Mouse (Mus musculus): ENCODE data around the gene Slc1a7. TPM values are rescaled to one million over a fixed set of nuclear protein-coding genes. Genes with fewer than 3 reads are reported as not detected.

The Slc1a7 gene
- polyA plus RNA-seq, 1 experiment from 2014 or later: 0.15 TPM

GRCm38 (mm10) chr4:107962044-107962732 lies 5.9 kb upstream of the Slc1a7 start:
- Histone ChIP-seq H3K4me1 (ENCODE audit: control insufficient read depth, insufficient read depth, low read length) (0 out of 2 replicates have a peak, but pooled peaks cover 2% of the 10 kb centered on the region), H3K9me3 (ENCODE audit: control insufficient read depth, low read length) (no peaks in the 10 kb centered on the region), H3K27ac (ENCODE audit: low read length) (no peak overlapping the region), H3K9ac (ENCODE audit: low read depth, low read length) (no peak overlapping the region), H3K36me3 (ENCODE audit: control insufficient read depth, insufficient read depth, low read length) (no peaks in the 10 kb centered on the region), H3K4me2 (ENCODE audit: low read depth, low read length) (no peak overlapping the region), H3K4me3 (ENCODE audit: low read length) (no peak overlapping the region), H3K27me3 (replicated peaks; ENCODE audit: control insufficient read depth, insufficient read depth, low read length) (no peaks in the 10 kb centered on the region)
- peak; percentile 48; the same call in 1 of the 2 replicates for ATAC-seq
- 60% methylated on average over 11 of the region's 11 CpGs for WGBS

- H3K27ac ChIP-seq (ENCODE audit: low read length): no peak overlapping the region
- H3K9ac ChIP-seq (ENCODE audit: low read depth, low read length): no peak overlapping the region
These were observed 5.3 kb upstream of the Slc1a7 start for GRCm38 (mm10) chr4:107962792-107963191.

DNA sequence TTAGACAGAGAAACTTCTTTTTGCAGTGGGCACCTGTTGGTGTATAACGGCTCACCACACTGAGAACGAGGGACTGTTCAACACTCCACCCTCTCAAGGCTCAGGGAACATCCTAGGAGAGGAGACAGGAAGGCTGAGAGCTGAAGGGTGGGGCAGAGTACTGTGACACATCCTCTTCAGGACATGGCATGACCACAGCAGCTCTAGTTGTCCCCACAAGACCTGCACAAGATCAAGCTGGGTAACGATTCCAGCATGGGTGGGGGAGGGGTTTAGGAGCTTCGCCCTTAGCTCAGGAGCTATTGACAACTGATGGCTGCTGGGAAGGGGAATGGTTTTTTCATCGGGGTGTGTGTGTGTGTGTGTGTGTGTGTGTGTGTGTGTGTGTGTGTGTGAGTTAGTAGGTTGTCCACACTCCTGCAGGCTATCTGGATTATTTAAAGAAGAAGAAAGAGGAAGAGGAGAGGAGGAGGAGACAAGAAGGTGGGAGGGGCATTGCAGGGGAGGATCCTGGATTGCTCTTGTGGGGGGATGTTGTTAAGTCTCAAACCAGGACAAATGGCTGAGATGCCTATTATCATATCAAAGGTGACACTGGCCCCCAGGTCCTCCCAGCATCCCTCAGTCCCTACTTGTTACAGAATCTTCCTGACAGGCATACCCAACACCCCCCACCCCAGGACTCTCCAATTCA lies 1.6 kb upstream of the Slc1a7 start:
- Histone ChIP-seq H3K4me3 (ENCODE audit: low read length) (no peak overlapping the region), H3K9me3 (ENCODE audit: control insufficient read depth, low read length) (no peaks in the 10 kb centered on the region), H3K27ac (ENCODE audit: low read length) (no peak overlapping the region), H3K9ac (ENCODE audit: low read depth, low read length) (no peak overlapping the region), H3K27me3 (replicated peaks; ENCODE audit: control insufficient read depth, insufficient read depth, low read length) (no peaks in the 10 kb centered on the region), H3K4me1 (ENCODE audit: control insufficient read depth, insufficient read depth, low read length) (0 out of 2 replicates have a peak, but pooled peaks cover 2% of the 10 kb centered on the region), H3K36me3 (ENCODE audit: control insufficient read depth, insufficient read depth, low read length) (no peaks in the 10 kb centered on the region), H3K4me2 (ENCODE audit: low read depth, low read length) (no peak overlapping the region)
- no peak for ATAC-seq
- 55% methylated on average over 5 of the region's 5 CpGs for WGBS

More at GRCm38 (mm10) chr4:107962792-107963191, 5.3 kb upstream of the Slc1a7 start:
- ATAC-seq: no peak
- no peak overlapping the region for H3K4me3 ChIP-seq (ENCODE audit: low read length)
- H3K9me3 ChIP-seq (ENCODE audit: control insufficient read depth, low read length): no peaks in the 10 kb centered on the region
- no peaks in the 10 kb centered on the region for H3K36me3 ChIP-seq (ENCODE audit: control insufficient read depth, insufficient read depth, low read length)
- 90% methylated on average over 2 of the region's 2 CpGs for WGBS
- 0 out of 2 replicates have a peak, but pooled peaks cover 2% of the 10 kb centered on the region for H3K4me1 ChIP-seq (ENCODE audit: control insufficient read depth, insufficient read depth, low read length)
- no peaks in the 10 kb centered on the region for H3K27me3 ChIP-seq (replicated peaks; ENCODE audit: control insufficient read depth, insufficient read depth, low read length)
- no peak overlapping the region for H3K4me2 ChIP-seq (ENCODE audit: low read depth, low read length)

DNA sequence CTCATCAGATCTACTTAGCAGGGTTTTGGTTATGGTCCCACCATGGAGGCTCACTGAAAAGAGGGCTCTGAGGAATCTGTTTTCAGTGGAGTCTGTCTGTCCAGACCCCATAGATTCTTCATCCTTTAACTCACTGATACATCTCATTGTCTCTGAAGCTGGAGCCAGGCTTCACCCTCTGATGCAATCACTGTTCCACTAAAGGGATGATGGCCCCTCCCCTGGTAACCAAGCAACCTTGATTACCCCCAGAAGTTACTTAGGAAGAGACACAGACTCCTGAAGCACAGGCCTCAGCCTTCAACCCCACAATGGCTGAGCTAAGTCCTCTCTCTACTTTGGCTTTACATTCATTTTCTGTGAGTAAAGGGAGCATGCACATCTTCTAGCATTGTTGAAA lies 1.6 kb downstream of the Slc1a7 start:
- H3K27ac ChIP-seq (ENCODE audit: low read length): no peak overlapping the region
- H3K9ac ChIP-seq (ENCODE audit: low read depth, low read length): no peak overlapping the region
- no peaks in the 10 kb centered on the region for H3K9me3 ChIP-seq (ENCODE audit: control insufficient read depth, low read length)
- H3K4me3 ChIP-seq (ENCODE audit: low read length): no peak overlapping the region
- no peak overlapping the region for H3K4me2 ChIP-seq (ENCODE audit: low read depth, low read length)
- no peaks in the 10 kb centered on the region for H3K27me3 ChIP-seq (replicated peaks; ENCODE audit: control insufficient read depth, insufficient read depth, low read length)
- ATAC-seq: no peak
- no peaks in the 10 kb centered on the region for H3K4me1 ChIP-seq (ENCODE audit: control insufficient read depth, insufficient read depth, low read length)
- no peaks in the 10 kb centered on the region for H3K36me3 ChIP-seq (ENCODE audit: control insufficient read depth, insufficient read depth, low read length)

- 0 out of 2 replicates have a peak, but pooled peaks cover 2% of the 10 kb centered on the region for H3K4me1 ChIP-seq (ENCODE audit: control insufficient read depth, insufficient read depth, low read length)
- H3K9me3 ChIP-seq (ENCODE audit: control insufficient read depth, low read length): no peaks in the 10 kb centered on the region
- H3K27ac ChIP-seq (ENCODE audit: low read length): no peak overlapping the region
- H3K4me3 ChIP-seq (ENCODE audit: low read length): no peak overlapping the region
- H3K4me2 ChIP-seq (ENCODE audit: low read depth, low read length): no peak overlapping the region
- no peak for ATAC-seq
- no peaks in the 10 kb centered on the region for H3K27me3 ChIP-seq (replicated peaks; ENCODE audit: control insufficient read depth, insufficient read depth, low read length)
- no peaks in the 10 kb centered on the region for H3K36me3 ChIP-seq (ENCODE audit: control insufficient read depth, insufficient read depth, low read length)
- WGBS: 76% methylated on average over 1 of the region's 1 CpGs
- no peak overlapping the region for H3K9ac ChIP-seq (ENCODE audit: low read depth, low read length)
These were observed 3.0 kb downstream of the Slc1a7 start for GRCm38 (mm10) chr4:107971162-107971561.

DNA sequence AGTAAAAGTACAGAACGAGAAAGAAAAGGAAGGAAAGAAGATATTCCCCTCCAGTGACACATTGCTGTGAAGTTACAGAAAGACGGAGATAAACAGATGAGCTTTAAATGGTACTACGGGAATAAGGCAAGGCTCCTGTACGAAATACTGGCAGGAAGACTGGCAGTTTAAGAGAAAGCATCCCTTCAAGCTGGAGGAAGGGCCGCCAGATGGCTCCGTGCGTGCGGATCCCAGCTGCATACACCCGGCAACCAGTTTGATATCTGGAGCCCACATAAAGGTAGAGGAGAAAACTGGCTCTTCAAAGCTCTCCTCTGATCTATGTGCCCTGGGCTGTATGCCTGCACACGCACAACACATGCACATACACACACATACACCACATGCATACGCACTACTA lies 6.4 kb downstream of the Slc1a7 start:
- Histone ChIP-seq H3K4me3 (ENCODE audit: low read length) (no peak overlapping the region), H3K9ac (ENCODE audit: low read depth, low read length) (no peak overlapping the region), H3K9me3 (ENCODE audit: control insufficient read depth, low read length) (no peaks in the 10 kb centered on the region), H3K4me1 (ENCODE audit: control insufficient read depth, insufficient read depth, low read length) (0 out of 2 replicates have a peak, but pooled peaks cover 2% of the 10 kb centered on the region), H3K27me3 (replicated peaks; ENCODE audit: control insufficient read depth, insufficient read depth, low read length) (no peaks in the 10 kb centered on the region), H3K36me3 (ENCODE audit: control insufficient read depth, insufficient read depth, low read length) (no peaks in the 10 kb centered on the region), H3K27ac (ENCODE audit: low read length) (no peak overlapping the region), H3K4me2 (ENCODE audit: low read depth, low read length) (no peak overlapping the region)
- ATAC-seq: no peak
- 58% methylated on average over 11 of the region's 11 CpGs for WGBS

DNA sequence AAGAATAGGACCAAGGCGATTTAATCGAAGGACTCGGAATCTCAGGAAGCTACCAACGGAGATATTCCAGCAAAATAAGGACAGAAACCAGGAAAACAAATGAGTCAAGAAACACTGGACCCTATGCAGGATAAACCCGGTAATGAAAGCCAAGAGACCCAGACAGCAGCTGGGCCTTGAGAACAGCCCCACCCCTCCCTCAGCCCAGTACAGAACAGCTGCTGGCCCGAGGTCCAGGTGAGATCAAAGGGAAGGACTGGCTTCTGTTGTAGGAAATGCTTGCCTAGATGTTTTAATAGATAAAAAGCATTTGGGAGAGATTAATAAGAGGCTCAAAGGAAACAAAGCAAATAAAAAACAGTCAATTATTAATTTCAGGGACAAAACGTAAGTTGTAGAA lies 6.9 kb downstream of the Slc1a7 start:
- WGBS: 60% methylated on average over 7 of the region's 7 CpGs
- H3K4me1 ChIP-seq (ENCODE audit: control insufficient read depth, insufficient read depth, low read length): 0 out of 2 replicates have a peak, but pooled peaks cover 2% of the 10 kb centered on the region
- H3K36me3 ChIP-seq (ENCODE audit: control insufficient read depth, insufficient read depth, low read length): no peaks in the 10 kb centered on the region
- no peaks in the 10 kb centered on the region for H3K27me3 ChIP-seq (replicated peaks; ENCODE audit: control insufficient read depth, insufficient read depth, low read length)
- no peak overlapping the region for H3K4me2 ChIP-seq (ENCODE audit: low read depth, low read length)
- no peak overlapping the region for H3K4me3 ChIP-seq (ENCODE audit: low read length)
- no peak for ATAC-seq
- H3K9me3 ChIP-seq (ENCODE audit: control insufficient read depth, low read length): no peaks in the 10 kb centered on the region
- H3K27ac ChIP-seq (ENCODE audit: low read length): no peak overlapping the region
- H3K9ac ChIP-seq (ENCODE audit: low read depth, low read length): no peak overlapping the region

DNA sequence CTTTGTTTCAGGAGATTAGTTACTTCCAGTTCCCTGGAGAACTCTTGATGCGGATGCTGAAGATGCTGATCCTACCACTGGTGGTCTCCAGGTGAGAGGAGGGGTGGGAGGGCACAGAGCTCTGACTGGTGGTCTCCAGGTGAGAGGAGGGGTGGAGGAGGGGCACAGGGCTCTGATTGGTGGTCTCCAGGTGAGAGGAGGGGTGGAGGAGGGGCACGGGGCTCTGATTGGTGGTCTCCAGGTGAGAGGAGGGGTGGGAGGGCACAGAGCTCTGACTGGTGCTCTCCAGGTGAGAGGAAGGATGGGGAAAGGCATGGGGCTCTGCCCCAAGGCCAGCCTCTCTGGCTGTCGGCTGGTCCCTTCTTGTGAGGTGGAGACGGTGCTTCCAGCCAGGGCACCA lies 9.5 kb downstream of the Slc1a7 start:
- WGBS: 63% methylated on average over 4 of the region's 4 CpGs
- ATAC-seq: no peak
- no peak overlapping the region for H3K9ac ChIP-seq (ENCODE audit: low read depth, low read length)

DNA sequence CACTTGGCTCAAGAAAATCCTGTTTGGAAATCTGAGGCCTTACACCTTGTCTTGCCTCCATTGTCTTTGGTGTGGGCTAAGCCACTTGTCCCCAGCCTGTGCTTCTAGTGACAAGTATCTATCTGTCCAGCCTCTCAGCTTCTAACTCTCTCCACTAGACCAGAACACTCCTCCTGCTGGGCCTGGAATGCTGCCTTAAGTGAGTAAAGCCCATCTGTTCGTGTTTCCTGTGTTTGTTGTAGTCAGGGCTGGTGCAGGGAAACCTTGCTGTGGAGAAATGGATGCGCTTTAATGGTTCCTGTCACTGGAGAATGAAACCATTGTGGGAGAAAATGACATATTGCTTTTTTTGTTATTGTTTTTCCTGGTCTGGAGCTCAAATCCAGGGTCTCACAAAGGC lies 11.4 kb downstream of the Slc1a7 start:
- ATAC-seq: no peak
- Histone ChIP-seq H3K27me3 (replicated peaks; ENCODE audit: control insufficient read depth, insufficient read depth, low read length) (no peaks in the 10 kb centered on the region), H3K9me3 (ENCODE audit: control insufficient read depth, low read length) (no peaks in the 10 kb centered on the region), H3K9ac (ENCODE audit: low read depth, low read length) (no peak overlapping the region), H3K27ac (ENCODE audit: low read length) (no peak overlapping the region), H3K4me3 (ENCODE audit: low read length) (no peak overlapping the region), H3K4me2 (ENCODE audit: low read depth, low read length) (no peak overlapping the region), H3K36me3 (ENCODE audit: control insufficient read depth, insufficient read depth, low read length) (no peaks in the 10 kb centered on the region), H3K4me1 (ENCODE audit: control insufficient read depth, insufficient read depth, low read length) (0 out of 2 replicates have a peak, but pooled peaks cover 8% of the 10 kb centered on the region)
- 39% methylated on average over 2 of the region's 2 CpGs for WGBS

More for the DNA sequence above, 9.5 kb downstream of the Slc1a7 start:
- Histone ChIP-seq H3K27me3 (replicated peaks; ENCODE audit: control insufficient read depth, insufficient read depth, low read length) (no peaks in the 10 kb centered on the region), H3K4me3 (ENCODE audit: low read length) (no peak overlapping the region), H3K4me2 (ENCODE audit: low read depth, low read length) (no peak overlapping the region), H3K4me1 (ENCODE audit: control insufficient read depth, insufficient read depth, low read length) (0 out of 2 replicates have a peak, but pooled peaks cover 2% of the 10 kb centered on the region), H3K9me3 (ENCODE audit: control insufficient read depth, low read length) (no peaks in the 10 kb centered on the region), H3K27ac (ENCODE audit: low read length) (no peak overlapping the region), H3K36me3 (ENCODE audit: control insufficient read depth, insufficient read depth, low read length) (no peaks in the 10 kb centered on the region)
